Mouse (Mus musculus) liver, postnatal 0 days (tissue): ENCODE results near the gene Eno2. TPM values are rescaled to one million over a fixed set of nuclear protein-coding genes. Genes with fewer than 3 reads are reported as not detected.

ENCODE experiments used
- ATAC-seq: fragments of 200-750 bp; cut with Nextera tagmentation; 2 replicates; pipeline ENCODE4 v1.8.0; 2017; ENCODE audit warnings: mild to moderate bottlenecking, moderate library complexity
- DNase-seq: peaks from one replicate; pipeline ENCODE4 v3.0.0-alpha.2; 2016
- H3K27ac ChIP-seq: fragments of 300-500 bp; sonication (generic); 2 replicates; pipeline ENCODE4 v1.5.1; 2014; ENCODE audit warnings: antibody characterized with exemption, moderate library complexity, mild to moderate bottlenecking, low read depth
- H3K27me3 ChIP-seq: fragments of 300-500 bp; sonication (generic); 2 replicates; pipeline ENCODE4 v1.6.1; 2014; ENCODE audit warnings: low read length, control low read depth, mixed read lengths; ENCODE audit not compliant: insufficient read depth
- H3K36me3 ChIP-seq: fragments of 300-500 bp; sonication (generic); replicated peaks from 2 replicates; pipeline ENCODE4 v1.6.1; 2014; ENCODE audit warnings: mild to moderate bottlenecking, control low read depth, low read length, moderate library complexity, mixed read lengths; ENCODE audit not compliant: insufficient read depth
- H3K4me1 ChIP-seq: fragments of 300-500 bp; sonication (generic); 2 replicates; pipeline ENCODE4 v1.6.1; 2014; ENCODE audit warnings: antibody characterized with exemption, mild to moderate bottlenecking, control low read depth; ENCODE audit not compliant: insufficient read depth
- H3K4me2 ChIP-seq: fragments of 300-500 bp; sonication (generic); 2 replicates; pipeline ENCODE4 v1.6.1; 2014; ENCODE audit warnings: low read depth, mild to moderate bottlenecking, low read length, moderate library complexity, mixed read lengths
- H3K4me3 ChIP-seq: fragments of 300-500 bp; sonication (generic); 2 replicates; pipeline ENCODE4 v1.5.1; 2014; ENCODE audit warnings: low read depth, low read length
- H3K9ac ChIP-seq: fragments of 300-500 bp; sonication (generic); replicated peaks from 2 replicates; pipeline ENCODE4 v1.6.1; 2014; ENCODE audit warnings: mild to moderate bottlenecking, moderate library complexity
- H3K9me3 ChIP-seq: fragments of 300-500 bp; sonication (generic); 2 replicates; pipeline ENCODE4 v1.6.1; 2016; ENCODE audit warnings: mild to moderate bottlenecking, control low read depth, low read length, mixed read lengths
- CTCF ChIP-seq: sonication (generic); IDR thresholded peaks from 2 replicates; pipeline ENCODE4 v1.5.1; 2016; ENCODE audit warnings: antibody characterized with exemption, low read depth
- EP300 ChIP-seq: IDR thresholded peaks from 2 replicates; pipeline ENCODE4 v1.6.1; 2016; ENCODE audit warnings: antibody characterized with exemption, low read depth, mild to moderate bottlenecking
- WGBS: fragments of 180-500 bp; shearing (Covaris S2); extraction: QIAGEN DNeasy Blood & Tissue Kit; methylation state at CpG from one replicate; pipeline ENCODE4 v1.1.7; 2014; ENCODE audit not compliant: insufficient replicate concordance; 5-methylcytosine and 5-hydroxymethylcytosine counted together
- polyA plus RNA-seq: library from polyadenylated mRNA; unstranded; fragments of >200 nt; fragmentation: Nextera tagmentation; extraction: Ambion mirVana; gene quantifications from 2 replicates; pipeline ENCODE4 v1.2.1, GENCODE M21; 2015

Eno2 gene
- polyA plus RNA-seq, 1 experiment from 2014 or later: 0.27 TPM

DNA sequence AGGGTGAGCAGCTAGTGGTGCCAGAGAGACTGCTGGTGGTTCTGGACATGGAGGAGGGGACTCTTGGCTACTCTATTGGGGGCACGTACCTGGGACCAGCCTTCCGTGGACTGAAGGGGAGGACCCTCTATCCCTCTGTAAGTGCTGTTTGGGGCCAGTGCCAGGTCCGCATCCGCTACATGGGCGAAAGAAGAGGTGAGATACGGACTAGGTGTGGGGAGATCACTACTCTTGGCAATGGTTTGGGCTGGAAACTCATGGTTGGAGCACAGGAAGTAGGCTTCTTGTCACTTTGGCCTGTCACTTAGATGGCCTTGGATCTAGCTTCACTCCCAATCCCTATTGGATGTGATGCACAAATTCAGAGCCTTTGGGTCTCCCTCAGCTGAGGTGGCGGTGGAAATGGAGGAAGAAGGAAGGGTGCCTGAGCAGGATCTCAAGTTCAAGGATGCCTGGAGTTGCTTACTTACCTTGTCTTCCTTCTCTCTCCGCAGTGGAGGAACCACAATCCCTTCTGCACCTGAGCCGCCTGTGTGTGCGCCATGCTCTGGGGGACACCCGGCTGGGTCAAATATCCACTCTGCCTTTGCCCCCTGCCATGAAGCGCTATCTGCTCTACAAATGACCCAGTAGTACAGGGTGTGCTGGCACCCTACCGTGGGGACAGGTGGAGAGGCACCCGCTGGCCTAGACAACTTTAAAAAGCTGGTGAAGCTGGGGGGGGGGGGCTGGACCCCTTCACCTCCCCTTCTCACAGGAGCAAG is 40.5 kb upstream of the Eno2 start:
- Histone ChIP-seq H3K27ac (peak overlapping the region; percentile 95), H3K4me2 (peak overlapping the region; percentile 98), H3K4me3 (peak overlapping the region; percentile 88), H3K36me3 (peaks cover 20% of the 10 kb centered on the region), H3K9ac (peak overlapping the region; percentile 83), H3K4me1 (peaks cover 54% of the 10 kb centered on the region), H3K9me3 (no peaks in the 10 kb centered on the region), H3K27me3 (no peaks in the 10 kb centered on the region)
- WGBS: 48% methylated on average over 14 of the region's 14 CpGs
- DNase-seq: no peak
- ATAC-seq: no peak
- no peak for TF ChIP-seq CTCF
- no peak for TF ChIP-seq EP300

DNA sequence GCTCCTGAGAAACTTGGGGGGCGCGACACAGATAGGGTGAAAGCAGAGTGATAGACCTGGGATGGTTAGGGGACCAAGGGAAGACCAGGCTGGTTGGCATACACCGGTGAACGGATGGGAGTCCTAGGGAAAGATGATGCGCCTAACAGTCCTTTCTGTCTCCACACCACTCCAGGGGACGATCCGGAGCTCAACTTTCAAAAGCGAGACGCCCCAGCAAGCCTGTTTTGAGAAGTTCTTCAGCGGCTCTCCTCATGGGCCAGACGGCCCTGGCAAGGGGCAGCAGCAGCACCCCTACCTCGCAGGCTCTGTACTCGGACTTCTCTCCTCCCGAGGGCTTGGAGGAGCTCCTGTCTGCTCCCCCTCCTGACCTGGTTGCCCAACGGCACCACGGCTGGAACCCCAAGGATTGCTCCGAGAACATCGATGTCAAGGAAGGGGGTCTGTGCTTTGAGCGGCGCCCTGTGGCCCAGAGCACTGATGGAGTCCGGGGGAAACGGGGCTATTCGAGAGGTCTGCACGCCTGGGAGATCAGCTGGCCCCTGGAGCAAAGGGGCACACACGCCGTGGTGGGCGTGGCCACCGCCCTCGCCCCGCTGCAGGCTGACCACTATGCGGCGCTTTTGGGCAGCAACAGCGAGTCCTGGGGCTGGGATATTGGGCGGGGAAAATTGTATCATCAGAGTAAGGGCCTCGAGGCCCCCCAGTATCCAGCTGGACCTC is 39.7 kb upstream of the Eno2 start:
- peak overlapping the region; percentile 88 for H3K4me3 ChIP-seq
- peaks cover 47% of the 10 kb centered on the region for H3K4me1 ChIP-seq
- peak; percentile 33 for ATAC-seq
- H3K9ac ChIP-seq: peak overlapping the region; percentile 83
- H3K27ac ChIP-seq: peak overlapping the region; percentile 95
- peak; percentile 90 for DNase-seq
- H3K36me3 ChIP-seq: peaks cover 20% of the 10 kb centered on the region
- H3K27me3 ChIP-seq: no peaks in the 10 kb centered on the region
- peak overlapping the region; percentile 98 for H3K4me2 ChIP-seq
- peak; percentile 94 for TF ChIP-seq CTCF
- no peak for TF ChIP-seq EP300
- 1% methylated on average over 35 of the region's 35 CpGs for WGBS
- no peaks in the 10 kb centered on the region for H3K9me3 ChIP-seq

DNA sequence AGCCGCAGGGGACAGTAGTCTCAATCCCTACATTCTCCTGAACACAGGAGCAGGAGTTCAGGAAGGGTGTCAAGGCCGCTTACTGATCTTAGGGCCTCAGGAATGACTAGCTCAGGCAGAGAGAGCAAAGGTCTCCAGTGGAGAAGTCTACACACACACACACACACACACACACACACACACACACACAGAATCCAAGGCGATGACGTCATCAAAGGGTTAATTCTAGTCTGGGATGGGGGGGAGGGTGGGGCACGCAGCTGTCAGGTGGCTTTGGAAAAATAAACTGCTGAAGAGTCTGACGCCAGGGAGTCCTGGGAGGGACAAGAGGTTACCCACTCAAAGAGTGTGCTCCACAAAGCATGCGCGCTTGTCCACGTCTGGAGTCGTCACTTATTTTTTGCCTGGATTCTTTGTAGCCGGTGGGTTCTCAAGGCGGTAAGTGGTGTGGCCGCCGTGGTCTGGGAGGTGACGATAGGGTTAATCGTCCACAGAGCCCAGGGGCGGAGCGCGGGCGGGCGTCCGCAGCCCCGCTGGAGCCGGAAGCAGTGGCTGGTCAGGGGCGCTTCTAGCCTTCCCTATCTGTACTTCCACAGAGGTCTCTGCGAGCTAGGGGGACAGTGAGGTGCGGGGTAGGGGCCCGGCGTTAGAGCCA is 39.0 kb upstream of the Eno2 start, which contains the start of gene Spsb2:
Spsb2 (plus strand) TSS at position 304 of the 655 bp plus-strand sequence.
- Histone ChIP-seq H3K27ac (peak within 1 kb of the TSS; percentile 95), H3K4me3 (peak within 1 kb of the TSS; percentile 88), H3K4me2 (peak within 1 kb of the TSS; percentile 98), H3K9me3 (no peaks in the 10 kb centered on the region), H3K4me1 (peaks cover 46% of the 10 kb centered on the region), H3K36me3 (peaks cover 20% of the 10 kb centered on the region), H3K9ac (peak within 1 kb of the TSS; percentile 83), H3K27me3 (no peaks in the 10 kb centered on the region)
- DNase-seq (peak; percentile 81), ATAC-seq (peak; percentile 53)
- 4% methylated on average over 29 of the region's 29 CpGs for WGBS
- no peak for TF ChIP-seq CTCF

DNA sequence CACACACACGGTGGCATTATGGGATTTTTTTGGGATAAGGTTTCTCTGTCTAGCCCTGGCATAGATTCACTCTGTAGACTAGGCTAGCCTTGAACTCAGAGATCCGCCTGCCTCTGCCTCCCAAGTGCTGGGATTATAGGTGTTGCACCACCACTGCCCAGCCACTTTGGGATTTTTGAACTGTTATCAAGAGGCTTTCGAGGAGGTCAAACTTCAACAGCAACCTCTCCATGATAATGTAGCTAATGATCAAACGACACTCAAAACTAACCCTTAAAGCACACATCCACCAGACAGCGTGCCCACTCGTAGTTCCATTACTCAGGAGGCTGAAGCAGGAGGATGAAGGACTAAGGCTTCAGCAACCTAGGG is 38.5 kb upstream of the Eno2 start:
- H3K9me3 ChIP-seq: no peaks in the 10 kb centered on the region
- peak overlapping the region; percentile 98 for H3K4me2 ChIP-seq
- no peak for ATAC-seq
- no peaks in the 10 kb centered on the region for H3K27me3 ChIP-seq
- H3K9ac ChIP-seq: peak overlapping the region; percentile 83; the same call in 1 of the 2 replicates
- WGBS: 54% methylated on average over 6 of the region's 6 CpGs
- no peak for TF ChIP-seq CTCF
- no peak for TF ChIP-seq EP300
- peaks cover 20% of the 10 kb centered on the region for H3K36me3 ChIP-seq
- DNase-seq: no peak
- peak overlapping the region; percentile 88 for H3K4me3 ChIP-seq
- H3K4me1 ChIP-seq: peaks cover 43% of the 10 kb centered on the region
- peak overlapping the region; percentile 95 for H3K27ac ChIP-seq

DNA sequence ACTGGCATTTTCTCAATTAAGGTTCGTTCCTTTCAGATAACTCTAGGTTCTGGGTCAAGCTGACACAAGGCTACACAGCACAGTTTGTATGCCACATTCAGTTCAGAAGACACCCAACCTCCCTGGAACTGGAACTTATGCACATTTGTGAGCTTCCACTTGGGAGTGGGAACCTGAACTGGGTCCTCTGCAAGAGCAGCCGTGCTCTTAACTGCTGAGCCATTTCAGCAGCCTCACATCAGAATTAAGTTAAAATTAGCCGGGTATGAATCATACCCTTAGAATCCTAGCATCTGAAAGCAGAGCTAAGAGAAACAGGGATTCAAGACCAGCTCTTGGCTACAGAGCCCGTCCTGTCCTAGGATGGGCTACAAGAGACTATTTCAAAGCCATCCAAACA is 37.9 kb upstream of the Eno2 start:
- WGBS: 77% methylated on average over 4 of the region's 4 CpGs
- no peak overlapping the region for H3K4me3 ChIP-seq
- no peak overlapping the region for H3K9ac ChIP-seq
- peaks cover 18% of the 10 kb centered on the region for H3K36me3 ChIP-seq
- 0 out of 2 replicates have a peak overlapping the region, but pooled peaks have one; percentile 16 for H3K27ac ChIP-seq
- peaks cover 40% of the 10 kb centered on the region for H3K4me1 ChIP-seq
- H3K27me3 ChIP-seq: no peaks in the 10 kb centered on the region
- H3K9me3 ChIP-seq: no peaks in the 10 kb centered on the region
- ATAC-seq (no peak), DNase-seq (no peak)
- no peak overlapping the region for H3K4me2 ChIP-seq
- TF ChIP-seq CTCF: no peak
- TF ChIP-seq EP300: no peak
